Mouse (Mus musculus): Measurements from ENCODE around the gene Tnk2.

- TF ChIP-seq POLR2A (IDR thresholded peaks at IDR 0.05; ENCODE audit: borderline replicate concordance, control insufficient read depth, low read depth, low read length) (no peak), CTCF (IDR thresholded peaks at IDR 0.05; ENCODE audit: control insufficient read depth, insufficient read depth, low read length) (no peak)
These were observed 44.5 kb upstream of the Tnk2 start for GRCm38 (mm10) chr16:32599151-32599550.

Measured in bone marrow, adult 2 months (tissue).